19 mouse cellular contexts compared by ENCODE assay signal in the genomic region with DNA sequence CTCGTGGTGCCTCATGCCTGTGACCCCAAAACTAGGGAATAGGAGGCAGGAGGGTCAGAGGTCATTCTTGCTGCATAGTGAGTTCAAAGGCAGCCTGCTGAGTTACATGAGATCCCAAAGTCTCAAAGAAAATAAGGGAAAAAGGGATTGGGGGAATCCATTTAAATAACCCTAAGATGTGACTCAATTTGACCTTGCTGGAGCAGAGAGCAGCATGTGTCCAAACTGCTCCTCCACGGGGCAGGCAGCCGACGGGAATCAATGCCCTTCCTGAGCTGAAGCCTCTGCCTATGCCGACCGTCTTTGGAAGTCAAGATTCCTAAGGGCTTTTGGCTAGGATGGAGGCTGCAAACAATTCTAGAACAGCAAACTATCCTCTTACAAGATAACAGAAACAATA.
"Had no signal": no experiment of that assay in that cellular context is flagged by ENCODE, and none has a peak within 500 bp of the region (broad histone marks: within the 10 kb centered on the region; RNA-seq: fewer than 3 reads in every experiment).

No protein-coding gene starts in this region.

- H3K4me3 ChIP-seq: midbrain, embryonic 12.5 days; myocyte; neural tube, embryonic 13.5 days; neural tube, embryonic 15.5 days; stomach, embryonic 15.5 days had no signal

- H3K4me2 ChIP-seq: lung, embryonic 14.5 days; midbrain, embryonic 12.5 days; neural tube, embryonic 13.5 days; neural tube, embryonic 15.5 days; stomach, embryonic 15.5 days had no signal

- DNase-seq: lung, adult 18-20 months; lung, embryonic 14.5 days; lung, postnatal 10 days; lung, postnatal 4 days; midbrain, embryonic 14.5 days; retina, postnatal 1 day; right cerebral cortex, adult 18-20 months; right cerebral cortex, postnatal 25 days; right cerebral cortex, postnatal 4 days; thymus, adult 2 months; thymus, postnatal 25 days; thymus, postnatal 4 days had no signal

- H3K27ac ChIP-seq: midbrain, embryonic 12.5 days; neural tube, embryonic 13.5 days; neural tube, embryonic 15.5 days; stomach, embryonic 15.5 days; stomach, postnatal 0 days had no signal

- H3K9me3 ChIP-seq: midbrain, embryonic 12.5 days; neural tube, embryonic 13.5 days; neural tube, embryonic 15.5 days; stomach, embryonic 15.5 days had no signal

- H3K9ac ChIP-seq: lung, embryonic 14.5 days; midbrain, embryonic 12.5 days; neural tube, embryonic 13.5 days; neural tube, embryonic 15.5 days; stomach, embryonic 15.5 days had no signal

- ATAC-seq: midbrain, embryonic 16.5 days had no signal

- H3K4me1 ChIP-seq: midbrain, embryonic 12.5 days; neural tube, embryonic 13.5 days; neural tube, embryonic 15.5 days; stomach, embryonic 15.5 days had no signal

- H3K27me3 ChIP-seq: midbrain, embryonic 12.5 days; neural tube, embryonic 13.5 days; neural tube, embryonic 15.5 days; stomach, embryonic 15.5 days had no signal
